Mouse (Mus musculus) kidney, embryonic 15.5 days (tissue): Measurements from ENCODE around the gene Cacna1i. TPM values are rescaled to one million over a fixed set of nuclear protein-coding genes. Genes with fewer than 3 reads are reported as not detected.
A peak's percentile ranks its signal among the peaks of the same experiment; 100 is the strongest.

Experiments used
- ATAC-seq: fragments of 200-750 bp; cut with Nextera tagmentation; replicated peaks from 2 replicates; pipeline ENCODE4 v1.8.0; 2017; ENCODE audit warnings: moderate TSS enrichment; ENCODE audit not compliant: low FRiP score
- H3K27ac ChIP-seq: fragments of 300-500 bp; sonication (generic); 2 replicates; pipeline ENCODE4 v1.5.1; 2015; ENCODE audit warnings: mild to moderate bottlenecking, inconsistent platforms
- H3K27me3 ChIP-seq: fragments of 300-500 bp; sonication (generic); 2 replicates; pipeline ENCODE4 v1.6.1; 2015; ENCODE audit warnings: inconsistent platforms
- H3K36me3 ChIP-seq: fragments of 300-500 bp; sonication (generic); 2 replicates; pipeline ENCODE4 v1.6.1; 2015; ENCODE audit warnings: inconsistent platforms
- H3K4me1 ChIP-seq: fragments of 300-500 bp; sonication (generic); 2 replicates; pipeline ENCODE4 v1.6.1; 2015; ENCODE audit warnings: inconsistent platforms
- H3K4me2 ChIP-seq: fragments of 300-500 bp; sonication (generic); 2 replicates; pipeline ENCODE4 v1.6.1; 2015; ENCODE audit warnings: moderate library complexity, mild to moderate bottlenecking, inconsistent platforms
- H3K4me3 ChIP-seq: fragments of 300-500 bp; sonication (generic); replicated peaks from 2 replicates; pipeline ENCODE4 v1.5.1; 2015; ENCODE audit warnings: mild to moderate bottlenecking, inconsistent platforms
- H3K9ac ChIP-seq: fragments of 300-500 bp; sonication (generic); 2 replicates; pipeline ENCODE4 v1.6.1; 2015; ENCODE audit warnings: mild to moderate bottlenecking, inconsistent platforms
- H3K9me3 ChIP-seq: fragments of 300-500 bp; sonication (generic); replicated peaks from 2 replicates; pipeline ENCODE4 v1.6.1; 2016; ENCODE audit warnings: inconsistent platforms
- WGBS: fragments of 180-500 bp; shearing (Covaris S2); methylation state at CpG from one replicate; pipeline ENCODE4 v1.1.7; 2015; ENCODE audit warnings: mixed read lengths; 5-methylcytosine and 5-hydroxymethylcytosine counted together
- polyA plus RNA-seq: library from polyadenylated mRNA; unstranded; fragments of >200 nt; fragmentation: Nextera tagmentation; extraction: Ambion mirVana; gene quantifications from 2 replicates; pipeline ENCODE4 v1.2.1, GENCODE M21; 2015

The Cacna1i gene
- polyA plus RNA-seq, 1 experiment from 2014 or later, result 0.03 TPM

GRCm38 (mm10) chr15:80418146-80418545 lies 131.1 kb downstream of the Cacna1i start:
- Histone ChIP-seq H3K27me3 (no peaks in the 10 kb centered on the region), H3K4me1 (peaks cover 20% of the 10 kb centered on the region), H3K4me2 (no peak overlapping the region), H3K4me3 (no peak overlapping the region), H3K9ac (no peak overlapping the region), H3K27ac (no peak overlapping the region), H3K36me3 (no peaks in the 10 kb centered on the region), H3K9me3 (no peaks in the 10 kb centered on the region)
- no peak for ATAC-seq
- WGBS, result 54% methylated on average over 2 of the region's 2 CpGs

DNA sequence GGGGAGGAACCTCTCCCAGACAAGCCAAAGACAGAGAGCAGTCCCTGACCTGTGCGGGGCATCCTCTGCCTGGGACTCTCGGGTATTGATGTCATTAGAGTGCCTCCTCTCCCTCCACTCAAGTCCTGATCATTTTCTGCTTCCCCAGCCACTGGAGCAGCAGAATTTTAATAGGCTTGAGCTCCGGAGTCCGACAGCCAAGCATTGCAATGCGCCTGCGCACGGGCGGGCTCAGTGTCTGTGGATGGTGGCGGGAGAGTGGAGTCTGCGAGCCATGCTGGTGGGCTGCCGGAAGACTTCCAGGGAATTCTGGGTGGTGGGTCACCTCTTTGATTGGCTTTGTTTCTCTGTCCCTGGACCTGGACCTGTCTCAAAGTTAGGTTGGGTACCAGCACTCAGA lies 143.3 kb downstream of the Cacna1i start:
- no peak overlapping the region for H3K4me2 ChIP-seq
- no peak for ATAC-seq
- H3K27me3 ChIP-seq, result no peaks in the 10 kb centered on the region
- H3K27ac ChIP-seq, result no peak overlapping the region
- no peak overlapping the region for H3K4me3 ChIP-seq
- WGBS, result 81% methylated on average over 11 of the region's 11 CpGs
- no peaks in the 10 kb centered on the region for H3K9me3 ChIP-seq
- H3K9ac ChIP-seq, result no peak overlapping the region
- no peaks in the 10 kb centered on the region for H3K36me3 ChIP-seq
- no peaks in the 10 kb centered on the region for H3K4me1 ChIP-seq

- H3K9me3 ChIP-seq, result no peaks in the 10 kb centered on the region
- WGBS, result 78% methylated on average over 5 of the region's 5 CpGs
- no peaks in the 10 kb centered on the region for H3K27me3 ChIP-seq
- no peaks in the 10 kb centered on the region for H3K36me3 ChIP-seq
- H3K4me2 ChIP-seq, result no peak overlapping the region
- peaks cover 27% of the 10 kb centered on the region for H3K4me1 ChIP-seq
- H3K9ac ChIP-seq, result no peak overlapping the region
- H3K4me3 ChIP-seq, result no peak overlapping the region
- no peak overlapping the region for H3K27ac ChIP-seq
- ATAC-seq, result no peak
These were observed 149.9 kb downstream of the Cacna1i start for GRCm38 (mm10) chr15:80436961-80437360.

GRCm38 (mm10) chr15:80437996-80438395 lies 151.0 kb downstream of the Cacna1i start:
- ATAC-seq, result no peak

DNA sequence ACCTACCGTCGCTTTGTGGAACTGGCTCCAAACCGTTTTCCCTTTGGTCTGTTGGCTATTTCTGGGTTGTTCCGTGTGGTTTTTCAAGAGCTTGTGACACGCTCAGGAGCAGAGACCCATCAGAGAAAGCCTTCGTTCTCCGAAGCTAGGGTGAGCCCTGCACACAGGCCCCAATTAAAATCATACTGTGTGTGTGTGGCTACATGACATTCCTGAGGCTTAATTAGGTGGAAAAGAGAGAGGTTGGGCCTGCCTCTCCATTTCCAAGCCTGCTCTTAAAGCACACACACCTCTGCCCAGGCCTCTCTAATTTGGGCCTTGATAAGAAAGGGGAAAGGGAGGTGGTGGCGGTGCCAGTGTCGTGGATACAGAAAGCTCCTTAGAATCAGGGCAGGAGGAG lies 151.4 kb downstream of the Cacna1i start:
- Histone ChIP-seq H3K9ac (no peak overlapping the region), H3K27ac (peak overlapping the region; percentile 41), H3K4me3 (no peak overlapping the region), H3K4me1 (peaks cover 27% of the 10 kb centered on the region), H3K36me3 (no peaks in the 10 kb centered on the region), H3K9me3 (no peaks in the 10 kb centered on the region), H3K27me3 (no peaks in the 10 kb centered on the region), H3K4me2 (no peak overlapping the region)
- WGBS, result 58% methylated on average over 9 of the region's 9 CpGs
- peak; percentile 77; the same call in 1 of the 2 replicates for ATAC-seq

More at GRCm38 (mm10) chr15:80437996-80438395, 151.0 kb downstream of the Cacna1i start:
- WGBS, result 78% methylated on average over 9 of the region's 9 CpGs
- no peak overlapping the region for H3K4me2 ChIP-seq
- H3K27ac ChIP-seq, result peak overlapping the region; percentile 41; the same call in 1 of the 2 replicates
- H3K36me3 ChIP-seq, result no peaks in the 10 kb centered on the region
- no peaks in the 10 kb centered on the region for H3K9me3 ChIP-seq
- H3K9ac ChIP-seq, result no peak overlapping the region
- no peaks in the 10 kb centered on the region for H3K27me3 ChIP-seq
- H3K4me1 ChIP-seq, result peaks cover 27% of the 10 kb centered on the region
- no peak overlapping the region for H3K4me3 ChIP-seq

DNA sequence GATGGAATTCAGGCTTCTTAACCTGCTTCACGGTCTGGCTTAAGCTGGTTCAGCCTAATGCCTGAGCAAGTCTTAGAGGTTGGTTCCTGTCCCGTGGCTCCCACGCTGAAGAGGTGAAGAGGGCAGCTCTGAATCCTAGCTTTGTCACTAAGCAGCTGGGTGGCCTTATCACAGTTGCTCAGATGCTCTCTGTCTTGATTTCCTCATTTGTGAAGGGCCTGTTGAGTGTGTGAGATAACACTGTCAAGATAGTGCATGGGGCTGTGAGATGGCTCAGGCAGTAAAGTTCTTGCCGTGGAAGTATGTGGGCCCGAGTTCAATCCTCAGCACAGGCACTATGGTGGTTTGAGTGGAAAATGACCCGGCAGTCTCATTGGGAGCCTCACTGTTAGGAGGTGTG lies 153.2 kb downstream of the Cacna1i start:
- H3K4me1 ChIP-seq, result peaks cover 27% of the 10 kb centered on the region
- 76% methylated on average over 6 of the region's 6 CpGs for WGBS

DNA sequence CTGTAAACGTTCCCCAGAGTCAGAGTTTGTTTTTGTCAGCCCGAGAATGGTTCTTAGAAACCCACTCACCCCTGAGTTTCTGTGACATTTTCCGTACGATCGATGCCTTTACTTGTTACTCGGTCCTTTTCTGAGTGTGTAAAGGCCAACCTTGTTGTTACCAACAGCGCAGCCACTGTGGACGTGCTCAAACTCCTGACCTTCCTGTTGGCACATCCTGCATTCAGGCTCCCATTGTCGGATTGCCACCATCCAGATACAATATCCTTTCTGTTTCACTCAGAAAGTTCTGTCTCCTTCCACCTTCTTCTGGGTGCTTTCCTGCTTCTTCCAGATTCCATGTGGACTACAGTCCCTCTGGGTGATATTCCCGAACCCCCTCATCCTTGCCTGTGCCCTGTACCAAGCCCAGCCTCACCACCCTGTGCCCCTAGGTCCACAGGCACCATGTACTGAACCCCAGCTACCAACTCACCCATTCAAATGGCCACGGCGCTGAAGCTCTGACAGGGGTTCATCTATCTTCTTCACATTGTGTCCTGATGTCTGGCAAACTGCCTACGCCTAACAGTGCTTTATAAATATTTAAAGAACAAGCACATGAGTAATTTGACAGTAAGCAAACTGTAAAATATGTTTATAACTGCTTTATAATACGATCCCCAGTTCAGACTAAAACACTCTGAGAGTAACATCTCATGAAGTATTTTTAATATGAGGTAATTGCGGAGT lies 159.1 kb downstream of the Cacna1i start:
- 75% methylated on average over 15 of the region's 15 CpGs for WGBS
- no peaks in the 10 kb centered on the region for H3K36me3 ChIP-seq
- H3K9me3 ChIP-seq, result 0 out of 2 replicates have a peak, but pooled peaks cover 4% of the 10 kb centered on the region
- ATAC-seq, result no peak
- H3K27me3 ChIP-seq, result no peaks in the 10 kb centered on the region
- H3K9ac ChIP-seq, result no peak overlapping the region
- H3K4me2 ChIP-seq, result no peak overlapping the region
- no peak overlapping the region for H3K27ac ChIP-seq
- H3K4me1 ChIP-seq, result no peaks in the 10 kb centered on the region
- no peak overlapping the region for H3K4me3 ChIP-seq

More for the DNA sequence above, 153.2 kb downstream of the Cacna1i start:
- no peak overlapping the region for H3K9ac ChIP-seq
- no peak overlapping the region for H3K4me3 ChIP-seq
- H3K27ac ChIP-seq, result no peak overlapping the region
- H3K27me3 ChIP-seq, result no peaks in the 10 kb centered on the region
- H3K9me3 ChIP-seq, result no peaks in the 10 kb centered on the region
- H3K36me3 ChIP-seq, result no peaks in the 10 kb centered on the region
- H3K4me2 ChIP-seq, result no peak overlapping the region
- no peak for ATAC-seq

Other genes starting within 250 kb of the Cacna1i start
- 10.9 and 11.2 TPM in 2 replicates for gene Syngr1, start 195.9 kb upstream of the Cacna1i start, polyA plus RNA-seq
- gene Rpl3, start 195.4 kb upstream of the Cacna1i start, polyA plus RNA-seq, result 1,112 and 1,115 TPM in 2 replicates
- 34.6 and 39.1 TPM in 2 replicates for gene Tab1, start 154.1 kb upstream of the Cacna1i start, polyA plus RNA-seq
- 6.4 and 7.3 TPM in 2 replicates for gene Mgat3, start 113.5 kb upstream of the Cacna1i start, polyA plus RNA-seq
- gene Mief1, start 53.2 kb upstream of the Cacna1i start, polyA plus RNA-seq, result 35.3 and 37.6 TPM in 2 replicates
- gene AC140267.1, start 51.4 kb upstream of the Cacna1i start, polyA plus RNA-seq, result not detected in 2 replicates
- 127 and 131 TPM in 2 replicates for gene Atf4, start 32.1 kb upstream of the Cacna1i start, polyA plus RNA-seq
- gene Rps19bp1, start 22.9 kb upstream of the Cacna1i start, polyA plus RNA-seq, result 57.3 and 58.8 TPM in 2 replicates